Mouse (Mus musculus) CH12.LX (cell line): ENCODE results near the gene Bsn. TPM values are rescaled to one million over a fixed set of nuclear protein-coding genes. Genes with fewer than 3 reads are reported as not detected.
A peak's percentile ranks its signal among the peaks of the same experiment; 100 is the strongest.

Source experiments
- DNase-seq: peaks from one replicate; pipeline ENCODE4 v3.0.0-alpha.2; 2013; ENCODE audit errors: extremely low read depth
- H3K27ac ChIP-seq: 2 replicates; pipeline ENCODE4 v1.5.1; 2012; ENCODE audit warnings: low read depth, mild to moderate bottlenecking, control low read depth, moderate library complexity; ENCODE audit not compliant: insufficient read depth
- H3K27me3 ChIP-seq: replicated peaks from 2 replicates; pipeline ENCODE3; 2012; ENCODE audit warnings: inconsistent platforms
- H3K36me3 ChIP-seq, 2 experiments: replicated peaks in 1 of 2; 2 replicates each; pipeline versions ENCODE3 to v1.6.1; 2012; ENCODE audit warnings: inconsistent platforms in 1 of 2, low read length in 1 of 2, mild to moderate bottlenecking in 1 of 2, mixed read lengths in 1 of 2, moderate library complexity in 1 of 2; ENCODE audit not compliant: control insufficient read depth in 1 of 2, insufficient read depth in 1 of 2
- H3K4me1 ChIP-seq, 2 experiments: 2 replicates each; pipeline ENCODE4 v1.6.1; 2012; ENCODE audit warnings: inconsistent platforms in 1 of 2, moderate library complexity in 1 of 2; ENCODE audit not compliant: insufficient read depth in 2 of 2, control insufficient read depth in 1 of 2
- H3K4me2 ChIP-seq: 2 replicates; pipeline ENCODE4 v1.6.1; 2012; ENCODE audit warnings: low read depth, mild to moderate bottlenecking, control low read depth; ENCODE audit not compliant: poor library complexity, insufficient read depth, severe bottlenecking
- H3K4me3 ChIP-seq, 3 experiments: fragments of 150-350 bp in 1 of 3; sonication (generic) in 1 of 3; replicated peaks in 1 of 3; 2 replicates each; pipeline versions ENCODE3 to v1.5.1; 2011 to 2012; ENCODE audit warnings: low read depth in 2 of 3, low read length in 2 of 3, mild to moderate bottlenecking in 2 of 3, moderate library complexity in 2 of 3, control low read depth in 1 of 3, improper control_type of control experiment in 1 of 3, inconsistent platforms in 1 of 3, mixed read lengths in 1 of 3; ENCODE audit not compliant: poor library complexity in 1 of 3
- H3K79me2 ChIP-seq: replicated peaks from 2 replicates; pipeline ENCODE4 v1.6.1; 2012; ENCODE audit warnings: mild to moderate bottlenecking, moderate library complexity; ENCODE audit not compliant: control insufficient read depth, poor library complexity, insufficient read depth, severe bottlenecking; ENCODE audit errors: extremely low read depth
- H3K9ac ChIP-seq: 2 replicates; pipeline ENCODE4 v1.6.1; 2012; ENCODE audit warnings: low read depth, mild to moderate bottlenecking, control low read depth, moderate library complexity; ENCODE audit not compliant: insufficient read depth
- H3K9me3 ChIP-seq: replicated peaks from 2 replicates; pipeline ENCODE3; 2012; ENCODE audit warnings: low read length, inconsistent platforms, mixed read lengths
- CHD2 ChIP-seq: IDR thresholded peaks from 2 replicates; pipeline ENCODE4 v1.6.1; 2011; ENCODE audit warnings: low read length, improper control_type of control experiment
- ELF1 ChIP-seq: IDR thresholded peaks from 2 replicates; pipeline ENCODE4 v1.6.1; 2014; ENCODE audit warnings: low read depth, mild to moderate bottlenecking, inconsistent platforms, low read length, improper control_type of control experiment
- EP300 ChIP-seq: IDR thresholded peaks from 2 replicates; pipeline ENCODE4 v1.6.1; 2011; ENCODE audit warnings: low read length, improper control_type of control experiment
- ETS1 ChIP-seq: conservative IDR thresholded peaks from 2 replicates; pipeline ENCODE4 v1.6.1; 2012; ENCODE audit warnings: low read depth, mild to moderate bottlenecking, inconsistent platforms, low read length, improper control_type of control experiment, moderate library complexity
- IRF4 ChIP-seq: IDR thresholded peaks from 2 replicates; pipeline ENCODE4 v1.6.1; 2014; ENCODE audit warnings: low read depth, mild to moderate bottlenecking, inconsistent platforms, low read length, improper control_type of control experiment
- MEF2A ChIP-seq: IDR thresholded peaks from 2 replicates; pipeline ENCODE4 v1.6.1; 2014; ENCODE audit warnings: low read depth, mild to moderate bottlenecking, inconsistent platforms, low read length, improper control_type of control experiment, borderline replicate concordance
- MYC ChIP-seq: IDR thresholded peaks from 2 replicates; pipeline ENCODE4 v1.6.1; 2011; ENCODE audit warnings: low read depth, mild to moderate bottlenecking, improper control_type of control experiment, low read length
- NRF1 ChIP-seq: IDR thresholded peaks from 2 replicates; pipeline ENCODE4 v1.6.1; 2014; ENCODE audit warnings: low read depth, mild to moderate bottlenecking, inconsistent platforms, low read length, improper control_type of control experiment, moderate library complexity
- SIN3A ChIP-seq: IDR thresholded peaks from 2 replicates; pipeline ENCODE4 v1.6.1; 2012; ENCODE audit warnings: low read length, improper control_type of control experiment, inconsistent platforms
- SMC3 ChIP-seq: IDR thresholded peaks from 2 replicates; pipeline ENCODE4 v1.6.1; 2011; ENCODE audit warnings: low read depth, low read length, improper control_type of control experiment
- USF1 ChIP-seq: IDR thresholded peaks from 2 replicates; pipeline ENCODE4 v1.6.1; 2014; ENCODE audit warnings: low read depth, mild to moderate bottlenecking, inconsistent platforms, low read length, improper control_type of control experiment
- USF2 ChIP-seq: conservative IDR thresholded peaks from 2 replicates; pipeline ENCODE4 v1.6.1; 2011; ENCODE audit warnings: low read depth, low read length, improper control_type of control experiment
- dilution Hi-C: fragments of 300-500 bp; cut with MboI; formaldehyde crosslinking; loops from 2 replicates; pipeline ENCODE4 v1.14.3; 2020; ENCODE audit warnings: low sequenced_read_pairs; ENCODE audit not compliant: extremely low pct_unique_long_range_greater_than_20kb, extremely low pct_ligation_motif_present
- in situ Hi-C: fragments of 300-500 bp; cut with MboI; formaldehyde crosslinking; loops from 3 replicates; pipeline ENCODE4 v1.14.3; 2019; ENCODE audit warnings: low sequenced_read_pairs, low pct_ligation_motif_present, low pct_unique_long_range_greater_than_20kb, mixed read lengths
- polyA plus RNA-seq: library from polyadenylated mRNA; unstranded; fragments of >175 nt; gene quantifications from 2 replicates; pipeline ENCODE4 v1.2.1, GENCODE M21; 2012; ENCODE audit warnings: low read depth; ENCODE audit not compliant: insufficient read length
- total RNA-seq, 2 experiments: library from RNA; depleted of rRNA; stranded (reverse); fragments of 300-350 nt in 1 of 2; fragments of >200 nt in 1 of 2; gene quantifications; 2 replicates each; pipeline ENCODE4 v1.2.3; 2012 to 2014

The Bsn gene
- total and polyA plus RNA-seq, 3 experiments = 3.6 to 7.8 (median 4.4) TPM

- in situ Hi-C loops = no loop called here
Observed at GRCm38 (mm10) chr9:108219766-108220379, 29.7 kb upstream of the Bsn start.

GRCm38 (mm10) chr9:108217936-108218543 is 27.9 kb upstream of the Bsn start:
- Histone ChIP-seq H3K9ac (no peak overlapping the region), H3K79me2 (no peaks in the 10 kb centered on the region), H3K27me3 (no peaks in the 10 kb centered on the region), H3K4me3 (no peak overlapping the region), H3K27ac (no peak overlapping the region), H3K4me2 (0 out of 2 replicates have a peak overlapping the region, but pooled peaks have one; percentile 49), H3K9me3 (no peaks in the 10 kb centered on the region), H3K36me3 (peaks cover 0 to 7% of the 10 kb centered on the region in 2 experiments), H3K4me1 (peaks cover 7 to 41% of the 10 kb centered on the region in 2 experiments)
- dilution Hi-C loops (no loop called here), in situ Hi-C loops (no loop called here)
- TF ChIP-seq ETS1 = no peak
- TF ChIP-seq SIN3A = peak; percentile 39; the same call in 1 of the 2 replicates
- no peak for DNase-seq

More at GRCm38 (mm10) chr9:108219766-108220379, 29.7 kb upstream of the Bsn start:
- no peak for DNase-seq
- H3K79me2 ChIP-seq = no peaks in the 10 kb centered on the region
- H3K9me3 ChIP-seq = no peaks in the 10 kb centered on the region
- no peak for TF ChIP-seq SMC3
- TF ChIP-seq CHD2 = no peak
- no peak for TF ChIP-seq MYC
- H3K4me3 ChIP-seq = no peak overlapping the region
- peaks cover 7 to 43% of the 10 kb centered on the region in 2 experiments for H3K4me1 ChIP-seq
- H3K4me2 ChIP-seq = no peak overlapping the region
- no peak overlapping the region for H3K27ac ChIP-seq
- H3K27me3 ChIP-seq = no peaks in the 10 kb centered on the region
- H3K36me3 ChIP-seq = peaks cover 0 to 7% of the 10 kb centered on the region in 2 experiments
- dilution Hi-C loops = no loop called here
- H3K9ac ChIP-seq = no peak overlapping the region

- Histone ChIP-seq H3K36me3 (peaks cover 0 to 7% of the 10 kb centered on the region in 2 experiments), H3K4me1 (peaks cover 7 to 41% of the 10 kb centered on the region in 2 experiments), H3K27me3 (no peaks in the 10 kb centered on the region), H3K4me3 (no peak overlapping the region), H3K9ac (no peak overlapping the region), H3K9me3 (no peaks in the 10 kb centered on the region), H3K27ac (no peak overlapping the region), H3K79me2 (no peaks in the 10 kb centered on the region), H3K4me2 (peak overlapping the region; percentile 49)
- no peak for TF ChIP-seq USF2
- no peak for TF ChIP-seq CHD2
- no peak for TF ChIP-seq MEF2A
- TF ChIP-seq NRF1 = no peak
- TF ChIP-seq IRF4 = peak; percentile 42; the same call in 1 of the 2 replicates
- 0 out of 2 replicates have a peak, but pooled peaks have one; percentile 18 for TF ChIP-seq EP300
- no peak for TF ChIP-seq USF1
- TF ChIP-seq ELF1 = no peak
- dilution Hi-C loops (no loop called here), in situ Hi-C loops (no loop called here)
- peak; percentile 39 for DNase-seq
Observed at GRCm38 (mm10) chr9:108217406-108217805, 27.2 kb upstream of the Bsn start.
